Mouse (Mus musculus) liver, embryonic 16.5 days (tissue): ENCODE data around the gene Klk1b5. TPM values are rescaled to one million over a fixed set of nuclear protein-coding genes. Genes with fewer than 3 reads are reported as not detected.
"Not testable (repeated sequence)": the region's sequence is repeated elsewhere in the genome, so short reads cannot be mapped to it uniquely, and the experiment has no call there.

Source experiments
- ATAC-seq: fragments of 200-750 bp; cut with Nextera tagmentation; 2 replicates; pipeline ENCODE4 v1.8.0; 2017; ENCODE audit warnings: low read depth, mild to moderate bottlenecking, moderate number of reproducible peaks, moderate library complexity
- H3K27ac ChIP-seq: fragments of 300-500 bp; sonication (generic); 2 replicates; pipeline ENCODE4 v1.5.1; 2014; ENCODE audit warnings: mild to moderate bottlenecking, low read length
- H3K27me3 ChIP-seq: fragments of 300-500 bp; sonication (generic); 2 replicates; pipeline ENCODE4 v1.6.1; 2014; ENCODE audit warnings: low read depth, low read length, mixed read lengths; ENCODE audit not compliant: control insufficient read depth, insufficient read depth
- H3K36me3 ChIP-seq: fragments of 300-500 bp; sonication (generic); 2 replicates; pipeline ENCODE4 v1.6.1; 2014; ENCODE audit warnings: mild to moderate bottlenecking; ENCODE audit not compliant: control insufficient read depth, insufficient read depth
- H3K4me1 ChIP-seq: fragments of 300-500 bp; sonication (generic); 2 replicates; pipeline ENCODE4 v1.6.1; 2014; ENCODE audit warnings: low read depth, low read length, mixed read lengths; ENCODE audit not compliant: control insufficient read depth
- H3K4me2 ChIP-seq: fragments of 300-500 bp; sonication (generic); 2 replicates; pipeline ENCODE4 v1.6.1; 2014; ENCODE audit warnings: low read depth, low read length, mixed read lengths
- H3K4me3 ChIP-seq: fragments of 300-500 bp; sonication (generic); 2 replicates; pipeline ENCODE4 v1.5.1; 2014; ENCODE audit warnings: low read depth, mild to moderate bottlenecking, low read length
- H3K9ac ChIP-seq: fragments of 300-500 bp; sonication (generic); 2 replicates; pipeline ENCODE4 v1.6.1; 2014; ENCODE audit warnings: low read depth, low read length
- H3K9me3 ChIP-seq: fragments of 300-500 bp; sonication (generic); replicated peaks from 2 replicates; pipeline ENCODE4 v1.6.1; 2016; ENCODE audit warnings: low read length; ENCODE audit not compliant: control insufficient read depth
- WGBS: fragments of 180-500 bp; shearing (Covaris S2); extraction: QIAGEN DNeasy Blood & Tissue Kit; methylation state at CpG from one replicate; pipeline ENCODE4 v1.1.7; 2014; ENCODE audit not compliant: insufficient replicate concordance; 5-methylcytosine and 5-hydroxymethylcytosine counted together
- polyA plus RNA-seq: library from polyadenylated mRNA; unstranded; fragments of >200 nt; fragmentation: Nextera tagmentation; extraction: Ambion mirVana; gene quantifications from 2 replicates; pipeline ENCODE4 v1.2.1, GENCODE M21; 2015

Klk1b5 gene
- polyA plus RNA-seq, 1 experiment from 2014 or later: not detected

GRCm38 (mm10) chr7:44246984-44247470 is 31.3 kb downstream of the Klk1b5 start:
- Histone ChIP-seq H3K9ac (peak overlapping the region; percentile 86), H3K36me3 (peaks cover 12% of the 10 kb centered on the region), H3K9me3 (no peaks in the 10 kb centered on the region), H3K27ac (peak overlapping the region; percentile 59; the same call in 1 of the 2 replicates), H3K4me2 (peak overlapping the region; percentile 81), H3K27me3 (no peaks in the 10 kb centered on the region), H3K4me1 (peaks cover 18% of the 10 kb centered on the region), H3K4me3 (peak overlapping the region; percentile 94)
- WGBS: 0% methylated on average over 23 of the region's 23 CpGs
- ATAC-seq: peak; percentile 12; the same call in 1 of the 2 replicates

GRCm38 (mm10) chr7:44247971-44248370 is 32.2 kb downstream of the Klk1b5 start:
- H3K9ac ChIP-seq: peak overlapping the region; percentile 37; the same call in 1 of the 2 replicates
- no peaks in the 10 kb centered on the region for H3K27me3 ChIP-seq
- peak overlapping the region; percentile 81 for H3K4me2 ChIP-seq
- WGBS: 77% methylated on average over 2 of the region's 2 CpGs
- peak overlapping the region; percentile 94 for H3K4me3 ChIP-seq
- H3K36me3 ChIP-seq: peaks cover 12% of the 10 kb centered on the region
- H3K27ac ChIP-seq: no peak overlapping the region
- ATAC-seq: no peak
- H3K4me1 ChIP-seq: peaks cover 18% of the 10 kb centered on the region
- H3K9me3 ChIP-seq: no peaks in the 10 kb centered on the region

- H3K4me1 ChIP-seq: peaks cover 18% of the 10 kb centered on the region
- H3K27me3 ChIP-seq: no peaks in the 10 kb centered on the region
- ATAC-seq: no peak
- no peaks in the 10 kb centered on the region for H3K9me3 ChIP-seq
- H3K4me3 ChIP-seq: no peak overlapping the region
- H3K4me2 ChIP-seq: no peak overlapping the region
- H3K36me3 ChIP-seq: peaks cover 12% of the 10 kb centered on the region
- WGBS: 80% methylated on average over 4 of the region's 4 CpGs
- no peak overlapping the region for H3K27ac ChIP-seq
- H3K9ac ChIP-seq: no peak overlapping the region
Observed at GRCm38 (mm10) chr7:44249248-44249647, 33.5 kb downstream of the Klk1b5 start.

- WGBS: 80% methylated on average over 17 of the region's 17 CpGs
- not testable (repeated sequence) for ATAC-seq, H3K4me2 ChIP-seq, H3K9me3 ChIP-seq, H3K9ac ChIP-seq, H3K4me3 ChIP-seq, H3K27me3 ChIP-seq, H3K27ac ChIP-seq
- peaks cover 12% of the 10 kb centered on the region for H3K36me3 ChIP-seq
- peaks cover 12% of the 10 kb centered on the region; the same call in 1 of the 2 replicates for H3K4me1 ChIP-seq
Observed at GRCm38 (mm10) chr7:44250732-44251275, 35.1 kb downstream of the Klk1b5 start.

- ATAC-seq: no peak
- Histone ChIP-seq H3K27ac (no peak overlapping the region), H3K4me3 (no peak overlapping the region), H3K4me1 (peaks cover 2% of the 10 kb centered on the region; the same call in 1 of the 2 replicates), H3K36me3 (peaks cover 12% of the 10 kb centered on the region), H3K9ac (no peak overlapping the region), H3K9me3 (no peaks in the 10 kb centered on the region), H3K4me2 (no peak overlapping the region), H3K27me3 (no peaks in the 10 kb centered on the region)
- WGBS: 65% methylated on average over 15 of the region's 15 CpGs
Observed at GRCm38 (mm10) chr7:44253023-44253616, 37.4 kb downstream of the Klk1b5 start.

- H3K4me1 ChIP-seq: no peaks in the 10 kb centered on the region
- no peak overlapping the region for H3K4me2 ChIP-seq
- H3K9me3 ChIP-seq: no peaks in the 10 kb centered on the region
- H3K4me3 ChIP-seq: no peak overlapping the region
- H3K9ac ChIP-seq: no peak overlapping the region
- no peaks in the 10 kb centered on the region for H3K27me3 ChIP-seq
- ATAC-seq: no peak
- H3K36me3 ChIP-seq: peaks cover 5% of the 10 kb centered on the region
- 59% methylated on average over 6 of the region's 6 CpGs for WGBS
- H3K27ac ChIP-seq: no peak overlapping the region
Observed at GRCm38 (mm10) chr7:44254930-44255329, 39.2 kb downstream of the Klk1b5 start.

GRCm38 (mm10) chr7:44257278-44257677 is 41.5 kb downstream of the Klk1b5 start, which contains the start of gene Acp4:
TSS of gene Acp4 (minus strand) at chr7:44257378.
- no peaks in the 10 kb centered on the region for H3K9me3 ChIP-seq
- H3K4me2 ChIP-seq: no peak within 1 kb of the TSS
- no peak for ATAC-seq
- 57% methylated on average over 4 of the region's 4 CpGs for WGBS
- no peak within 1 kb of the TSS for H3K27ac ChIP-seq
- no peaks in the 10 kb centered on the region for H3K4me1 ChIP-seq
- no peaks in the 10 kb centered on the region for H3K36me3 ChIP-seq
- peaks cover 4% of the 10 kb centered on the region; the same call in 1 of the 2 replicates for H3K27me3 ChIP-seq
- no peak within 1 kb of the TSS for H3K4me3 ChIP-seq
- no peak within 1 kb of the TSS for H3K9ac ChIP-seq

- WGBS: 60% methylated on average over 6 of the region's 6 CpGs
- Histone ChIP-seq H3K9me3 (no peaks in the 10 kb centered on the region), H3K4me2 (no peak overlapping the region), H3K36me3 (no peaks in the 10 kb centered on the region), H3K27me3 (peaks cover 14% of the 10 kb centered on the region), H3K4me3 (no peak overlapping the region), H3K4me1 (peaks cover 3% of the 10 kb centered on the region), H3K9ac (no peak overlapping the region), H3K27ac (no peak overlapping the region)
- ATAC-seq: no peak
Observed at GRCm38 (mm10) chr7:44260410-44260809, 44.7 kb downstream of the Klk1b5 start.

GRCm38 (mm10) chr7:44261147-44261546 is 45.4 kb downstream of the Klk1b5 start, which contains the start of gene Gm15517:
TSS of gene Gm15517 (plus strand) at chr7:44261447.
- no peak for ATAC-seq
- Histone ChIP-seq H3K4me1 (peaks cover 3% of the 10 kb centered on the region), H3K36me3 (no peaks in the 10 kb centered on the region), H3K27ac (no peak within 1 kb of the TSS), H3K9ac (no peak within 1 kb of the TSS), H3K27me3 (peaks cover 14% of the 10 kb centered on the region), H3K9me3 (no peaks in the 10 kb centered on the region), H3K4me2 (no peak within 1 kb of the TSS), H3K4me3 (no peak within 1 kb of the TSS)
- WGBS: 40% methylated on average over 5 of the region's 5 CpGs
